Mouse (Mus musculus) kidney, postnatal 0 days (tissue): ENCODE measurements at regions not wholly inside any gene's neighbourhood (a gene's known extent, or its start where the extent isn't known, plus 50 kb on each side); places are given as distances from the start of the nearest gene placed in this dataset.

Experiments
- ATAC-seq: fragments of 200-750 bp; cut with Nextera tagmentation; replicated peaks from 2 replicates; pipeline ENCODE4 v1.8.0; 2017; ENCODE audit warnings: low read depth, moderate number of reproducible peaks, moderate TSS enrichment, moderate library complexity; ENCODE audit not compliant: low FRiP score
- DNase-seq: peaks from one replicate; pipeline ENCODE4 v3.0.0-alpha.2; 2016; ENCODE audit warnings: low spot score
- H3K27ac ChIP-seq: fragments of 300-500 bp; sonication (generic); 2 replicates; pipeline ENCODE4 v1.5.1; 2014; ENCODE audit warnings: mild to moderate bottlenecking
- H3K27me3 ChIP-seq: fragments of 300-500 bp; sonication (generic); 2 replicates; pipeline ENCODE4 v1.6.1; 2014; ENCODE audit warnings: low read length, mixed read lengths; ENCODE audit not compliant: insufficient read depth
- H3K36me3 ChIP-seq: fragments of 300-500 bp; sonication (generic); 2 replicates; pipeline ENCODE4 v1.6.1; 2014; ENCODE audit warnings: low read length, mixed read lengths; ENCODE audit not compliant: insufficient read depth
- H3K4me1 ChIP-seq: fragments of 300-500 bp; sonication (generic); replicated peaks from 2 replicates; pipeline ENCODE4 v1.6.1; 2014; ENCODE audit warnings: antibody characterized with exemption, low read length, mixed read lengths; ENCODE audit not compliant: insufficient read depth
- H3K4me2 ChIP-seq: fragments of 300-500 bp; sonication (generic); 2 replicates; pipeline ENCODE4 v1.6.1; 2014; ENCODE audit warnings: mild to moderate bottlenecking, low read length, moderate library complexity, mixed read lengths
- H3K4me3 ChIP-seq: fragments of 300-500 bp; sonication (generic); replicated peaks from 2 replicates; pipeline ENCODE4 v1.5.1; 2014; ENCODE audit warnings: low read depth, low read length
- H3K9ac ChIP-seq: fragments of 300-500 bp; sonication (generic); 2 replicates; pipeline ENCODE4 v1.6.1; 2014; ENCODE audit warnings: low read depth, low read length
- H3K9me3 ChIP-seq: fragments of 300-500 bp; sonication (generic); replicated peaks from 2 replicates; pipeline ENCODE4 v1.6.1; 2016; ENCODE audit warnings: low read length, inconsistent platforms, mixed read lengths
- CTCF ChIP-seq: IDR thresholded peaks from 2 replicates; pipeline ENCODE4 v1.5.1; 2016; ENCODE audit warnings: antibody characterized with exemption, low read depth, mild to moderate bottlenecking, moderate library complexity
- WGBS: fragments of 180-500 bp; shearing (Covaris S2); extraction: QIAGEN DNeasy Blood & Tissue Kit; methylation state at CpG from one replicate; pipeline ENCODE4 v1.1.7; 2014; 5-methylcytosine and 5-hydroxymethylcytosine counted together

DNA sequence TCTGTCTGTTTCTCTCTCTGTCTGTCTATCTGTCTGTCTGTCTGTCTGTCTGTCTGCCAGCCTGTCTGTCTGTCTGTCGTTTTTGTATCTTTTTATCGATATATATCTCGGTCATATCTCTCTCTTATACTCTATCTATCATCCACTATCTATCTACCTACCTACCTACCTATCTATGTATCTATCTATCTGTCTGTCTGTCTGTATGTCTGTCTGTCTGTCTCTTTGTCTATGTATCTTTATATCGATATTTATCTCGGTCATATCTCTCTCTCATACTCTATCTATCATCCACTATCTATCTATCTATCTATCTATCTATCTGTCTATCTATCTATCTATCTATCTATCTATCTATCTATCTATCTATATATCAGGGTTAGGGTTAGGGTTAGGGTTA lies 533.9 kb downstream of the Zfy1 start:
- TF ChIP-seq CTCF, result no peak
- Histone ChIP-seq H3K27me3 (no peaks in the 10 kb centered on the region), H3K27ac (no peak overlapping the region), H3K36me3 (no peaks in the 10 kb centered on the region), H3K4me2 (no peak overlapping the region), H3K9ac (no peak overlapping the region), H3K9me3 (no peaks in the 10 kb centered on the region; the same call in 1 of the 2 replicates), H3K4me3 (no peak overlapping the region), H3K4me1 (no peaks in the 10 kb centered on the region)
- 0 out of 2 replicates have a peak, but pooled peaks have one; percentile 36 for ATAC-seq
- DNase-seq, result no peak
- WGBS, result 76% methylated on average over 2 of the region's 5 CpGs
